Mouse (Mus musculus) olfactory bulb, adult 2 months (tissue): ENCODE data around the gene Coq8b. TPM values are rescaled to one million over a fixed set of nuclear protein-coding genes. Genes with fewer than 3 reads are reported as not detected.

Experiments
- H3K27ac ChIP-seq: fragments of 200-500 bp; 2 replicates; pipeline ENCODE4 v1.5.1; 2012; ENCODE audit warnings: low read depth, low read length; ENCODE audit not compliant: insufficient read depth
- H3K4me1 ChIP-seq: fragments of 200-500 bp; 2 replicates; pipeline ENCODE4 v1.6.1; 2012; ENCODE audit warnings: low read length; ENCODE audit not compliant: control insufficient read depth, insufficient read depth
- H3K4me3 ChIP-seq: fragments of 200-500 bp; 2 replicates; pipeline ENCODE4 v1.5.1; 2012; ENCODE audit warnings: mild to moderate bottlenecking, low read depth, low read length, moderate library complexity; ENCODE audit not compliant: insufficient read depth
- CTCF ChIP-seq: fragments of 200-500 bp; IDR thresholded peaks from 2 replicates; pipeline ENCODE4 v1.5.1; 2012; ENCODE audit warnings: low read depth, mild to moderate bottlenecking, low read length, moderate library complexity; ENCODE audit not compliant: insufficient read depth
- POLR2A ChIP-seq: fragments of 200-500 bp; IDR thresholded peaks from 2 replicates; pipeline ENCODE4 v1.6.1; 2012; ENCODE audit warnings: mild to moderate bottlenecking, low read depth, low read length, moderate library complexity; ENCODE audit not compliant: insufficient read depth
- WGBS: fragments of 180-500 bp; shearing (Covaris S2); methylation state at CpG from one replicate; pipeline ENCODE4 v1.1.7; 2018; 5-methylcytosine and 5-hydroxymethylcytosine counted together
- polyA plus RNA-seq: library from polyadenylated mRNA; stranded (reverse); fragments of >200 nt; gene quantifications from 2 replicates; pipeline ENCODE4 v1.2.4, GENCODE M21; 2012; ENCODE audit warnings: low replicate concordance; ENCODE audit not compliant: missing spikeins, insufficient read depth, insufficient read length

The Coq8b gene
- polyA plus RNA-seq, 1 experiment: not detected

GRCm38 (mm10) chr7:27281717-27282116 is 48.9 kb downstream of the Coq8b start:
- H3K4me1 ChIP-seq: peaks cover 9% of the 10 kb centered on the region; the same call in 1 of the 2 replicates
- no peak overlapping the region for H3K27ac ChIP-seq
- no peak overlapping the region for H3K4me3 ChIP-seq
- TF ChIP-seq POLR2A (no peak), CTCF (no peak)
- 62% methylated on average over 13 of the region's 13 CpGs for WGBS

DNA sequence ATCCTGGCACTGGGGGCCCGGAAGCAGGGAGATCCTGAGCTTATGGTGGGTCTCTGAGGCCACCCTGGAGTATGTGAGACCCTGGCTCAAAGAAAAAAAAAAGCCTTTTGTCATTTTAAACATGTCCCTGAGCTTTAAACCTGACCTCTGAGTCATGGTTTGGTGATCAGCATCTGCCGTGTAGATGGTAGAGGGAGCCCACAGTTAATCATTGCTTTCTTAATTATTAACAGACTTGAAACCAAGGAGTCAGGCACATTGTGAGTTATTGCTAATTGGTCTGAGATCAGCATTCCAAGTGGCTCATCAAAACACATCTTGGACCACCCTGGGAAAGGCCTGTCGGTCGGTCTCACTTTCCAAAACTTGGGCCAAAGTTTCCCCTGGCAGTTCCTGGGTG is 49.4 kb downstream of the Coq8b start:
- Histone ChIP-seq H3K4me1 (peaks cover 9% of the 10 kb centered on the region; the same call in 1 of the 2 replicates), H3K27ac (no peak overlapping the region), H3K4me3 (no peak overlapping the region)
- 55% methylated on average over 4 of the region's 4 CpGs for WGBS
- TF ChIP-seq POLR2A (no peak), CTCF (no peak)

- WGBS: 2% methylated on average over 28 of the region's 28 CpGs
- TF ChIP-seq POLR2A (no peak), CTCF (no peak)
These were observed 52.3 kb downstream of the Coq8b start for GRCm38 (mm10) chr7:27284865-27285697.

DNA sequence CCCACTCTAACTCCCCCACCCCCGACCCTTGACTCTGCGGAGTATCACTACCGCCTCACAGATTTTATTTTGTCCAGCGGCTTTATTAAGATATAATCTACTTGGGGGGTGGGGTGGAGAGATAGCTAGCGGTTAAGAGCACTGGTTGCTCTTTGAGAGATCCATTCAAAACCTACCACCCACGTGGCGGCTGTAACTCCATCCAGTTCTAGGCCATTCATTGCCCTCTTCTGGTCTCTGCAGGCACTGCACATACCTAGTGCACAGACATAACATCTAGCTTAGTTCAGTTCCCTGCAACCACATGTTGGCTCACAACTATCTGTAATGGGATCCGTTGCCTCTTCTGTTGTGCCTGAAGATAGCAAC is 52.9 kb downstream of the Coq8b start:
- H3K4me3 ChIP-seq: no peak overlapping the region
- peaks cover 9% of the 10 kb centered on the region; the same call in 1 of the 2 replicates for H3K4me1 ChIP-seq
- H3K27ac ChIP-seq: no peak overlapping the region
- TF ChIP-seq POLR2A (no peak), CTCF (no peak)
- 5% methylated on average over 8 of the region's 8 CpGs for WGBS

More at GRCm38 (mm10) chr7:27284865-27285697, 52.3 kb downstream of the Coq8b start:
- no peak overlapping the region for H3K4me3 ChIP-seq
- H3K27ac ChIP-seq: no peak overlapping the region
- H3K4me1 ChIP-seq: peaks cover 9% of the 10 kb centered on the region; the same call in 1 of the 2 replicates

- TF ChIP-seq POLR2A (no peak), CTCF (no peak)
- Histone ChIP-seq H3K4me1 (peaks cover 9% of the 10 kb centered on the region; the same call in 1 of the 2 replicates), H3K27ac (no peak overlapping the region), H3K4me3 (no peak overlapping the region)
- WGBS: 89% methylated on average over 7 of the region's 7 CpGs
These were observed 55.9 kb downstream of the Coq8b start for GRCm38 (mm10) chr7:27288732-27289131.

- no peak for TF ChIP-seq POLR2A
- TF ChIP-seq CTCF: no peak
- Histone ChIP-seq H3K4me3 (no peak overlapping the region), H3K4me1 (peaks cover under 1% of the 10 kb centered on the region; the same call in 1 of the 2 replicates), H3K27ac (no peak overlapping the region)
- WGBS: 60% methylated on average over 2 of the region's 2 CpGs
These were observed 57.7 kb downstream of the Coq8b start for GRCm38 (mm10) chr7:27290555-27290954.

DNA sequence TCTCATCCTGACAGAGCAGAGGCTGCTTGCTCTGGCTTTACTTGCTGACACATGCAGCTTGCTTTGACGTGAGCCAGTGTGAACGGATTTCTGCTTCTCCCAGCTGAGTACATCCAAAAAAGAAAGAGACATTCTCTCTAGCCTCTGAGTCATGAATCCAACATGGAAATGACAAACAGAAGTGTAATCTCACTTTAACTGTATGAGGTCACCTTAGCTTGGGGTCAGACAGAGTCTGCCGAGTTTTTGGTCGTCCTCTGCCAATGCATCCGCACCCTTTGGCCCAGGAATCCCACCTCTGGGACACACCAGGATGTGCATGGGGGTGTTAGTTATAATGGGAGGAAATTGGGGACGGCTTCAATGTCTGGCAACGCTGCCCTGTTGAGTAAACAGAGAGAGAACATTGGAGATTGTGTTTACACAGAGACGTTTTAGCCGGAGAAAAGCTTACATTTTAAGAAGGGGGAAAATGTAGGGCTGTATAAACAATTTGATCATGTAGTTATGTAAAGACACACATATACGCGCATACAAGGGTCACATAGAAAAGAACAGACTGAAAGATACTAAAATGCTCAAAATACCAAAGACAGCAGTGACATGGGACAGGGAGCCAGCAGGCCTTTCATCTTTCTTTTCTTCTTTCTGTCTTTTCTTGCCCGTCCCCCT is 59.1 kb downstream of the Coq8b start:
- no peak overlapping the region for H3K27ac ChIP-seq

GRCm38 (mm10) chr7:27295956-27296355 is 63.1 kb downstream of the Coq8b start:
- TF ChIP-seq POLR2A (no peak), CTCF (no peak)
- WGBS: 70% methylated on average over 4 of the region's 4 CpGs
- no peak overlapping the region for H3K27ac ChIP-seq
- H3K4me3 ChIP-seq: no peak overlapping the region
- H3K4me1 ChIP-seq: no peaks in the 10 kb centered on the region

More for the DNA sequence above, 59.1 kb downstream of the Coq8b start:
- TF ChIP-seq POLR2A (no peak), CTCF (no peak)
- 60% methylated on average over 12 of the region's 12 CpGs for WGBS
- Histone ChIP-seq H3K4me1 (no peaks in the 10 kb centered on the region), H3K4me3 (no peak overlapping the region)

- TF ChIP-seq POLR2A (no peak), CTCF (no peak)
- Histone ChIP-seq H3K4me1 (no peaks in the 10 kb centered on the region), H3K4me3 (no peak overlapping the region), H3K27ac (no peak overlapping the region)
- WGBS: 91% methylated on average over 4 of the region's 4 CpGs
These were observed 63.7 kb downstream of the Coq8b start for GRCm38 (mm10) chr7:27296518-27296917.
